Mouse (Mus musculus) left cerebral cortex, postnatal 25 days (tissue): ENCODE data around the gene Rp2. TPM values are rescaled to one million over a fixed set of nuclear protein-coding genes. Genes with fewer than 3 reads are reported as not detected.
A peak's percentile ranks its signal among the peaks of the same experiment; 100 is the strongest.
"Not testable (repeated sequence)": the region's sequence is repeated elsewhere in the genome, so short reads cannot be mapped to it uniquely, and the experiment has no call there.

Experiments
- DNase-seq, 2 experiments: peaks; one replicate each; pipeline ENCODE4 v3.0.0; 2022; ENCODE audit warnings: low spot score in 2 of 2, mixed read lengths in 1 of 2
- intact Hi-C: fragments of 180-260 bp; cut with DNase I; formaldehyde crosslinking; loops from one replicate; pipeline ENCODE4 v1.15.1; 2025
- total RNA-seq, 2 experiments: library from RNA; stranded (reverse); gene quantifications; 2 replicates each; pipeline ENCODE4 v1.2.3; 2021

Rp2 gene
- 10 to 100 TPM; 15.1 to 15.9 TPM for total RNA-seq

- peak; percentile 69 to 88 for DNase-seq
- intact Hi-C loops: loop anchor here (5.0 kb wide), 2 partner anchors 63 to 193 kb away; partner anchors contain the start of gene Jade3
These were observed at the start of gene Rp2 for GRCm38 (mm10) chrX:20364391-20365365. TSS of gene Rp2 (plus strand) at chrX:20364481.

GRCm38 (mm10) chrX:20332756-20333155 lies 31.5 kb upstream of the Rp2 start:
- peak; percentile 18 to 62 for DNase-seq
- intact Hi-C loops: no loop called here

DNA sequence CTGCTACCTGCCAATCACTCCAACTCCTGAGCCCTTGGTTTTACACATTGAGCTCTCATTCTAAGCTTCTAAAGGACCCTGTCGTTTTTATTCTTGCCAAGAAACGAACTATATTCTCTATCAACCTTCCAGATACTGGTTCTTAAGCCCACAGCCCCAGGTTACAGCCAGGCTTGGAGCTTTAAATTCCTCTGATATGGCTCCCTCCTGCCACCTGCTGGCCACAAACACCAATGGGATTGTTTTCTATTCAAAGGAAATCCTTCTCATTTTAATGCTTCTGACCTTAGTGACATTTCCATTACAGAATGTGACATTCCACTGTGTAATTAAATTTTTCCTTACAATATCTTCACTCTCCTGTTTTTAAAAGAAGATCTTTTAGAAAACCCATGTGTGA lies 28.6 kb upstream of the Rp2 start:
- intact Hi-C loops: loop anchor here (2.0 kb wide), 2 partner anchors 175 to 315 kb away; no protein-coding TSS in a partner anchor
- peak; percentile 33 to 38 for DNase-seq

DNA sequence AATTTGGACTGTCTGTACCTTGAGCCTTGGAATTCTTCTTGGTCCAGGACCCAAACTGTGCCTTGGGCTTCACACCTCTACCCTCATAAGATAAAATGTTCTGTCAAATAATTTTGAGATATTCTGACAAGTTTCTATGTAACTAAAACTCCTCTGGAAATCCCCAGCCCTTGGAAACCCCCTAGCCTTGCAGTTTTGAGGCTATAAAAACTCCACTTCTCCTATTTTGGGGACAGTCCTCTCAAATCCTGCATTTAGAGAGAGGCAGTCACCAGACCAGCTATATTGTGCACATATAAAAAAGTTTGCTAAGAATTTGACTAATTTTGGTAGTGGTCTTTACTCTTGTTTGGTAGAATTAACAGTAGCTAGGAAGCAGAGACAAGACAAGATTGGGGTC lies 19.3 kb upstream of the Rp2 start:
- no peak for DNase-seq
- intact Hi-C loops: no loop called here

DNA sequence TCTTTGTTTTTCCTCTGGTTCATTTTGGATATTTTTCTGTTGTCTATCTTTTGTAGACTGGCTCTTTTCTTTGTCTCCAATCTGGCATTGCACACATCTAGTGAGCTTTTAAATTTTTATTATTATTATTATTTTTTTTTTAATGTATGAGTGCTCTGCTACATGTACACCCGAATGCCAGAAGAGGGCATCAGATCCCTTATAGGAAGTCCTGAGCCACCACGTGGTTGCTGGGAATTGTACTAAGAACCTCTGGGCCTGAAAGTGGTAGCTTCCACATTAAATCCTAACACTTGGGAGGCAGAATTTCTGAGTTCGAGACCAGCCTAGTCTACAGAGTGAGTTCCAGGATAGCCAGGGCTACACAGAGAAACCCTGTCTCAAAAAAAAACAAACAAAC lies 17.9 kb upstream of the Rp2 start:
- intact Hi-C loops: no loop called here
- no peak for DNase-seq

GRCm38 (mm10) chrX:20350241-20350640 lies 14.0 kb upstream of the Rp2 start:
- intact Hi-C loops, DNase-seq: not testable (repeated sequence)

- intact Hi-C loops: no loop called here
- peak in 1 of 2 experiments; percentile 4 for DNase-seq
These were observed 9.0 kb upstream of the Rp2 start for GRCm38 (mm10) chrX:20355283-20355682.

DNA sequence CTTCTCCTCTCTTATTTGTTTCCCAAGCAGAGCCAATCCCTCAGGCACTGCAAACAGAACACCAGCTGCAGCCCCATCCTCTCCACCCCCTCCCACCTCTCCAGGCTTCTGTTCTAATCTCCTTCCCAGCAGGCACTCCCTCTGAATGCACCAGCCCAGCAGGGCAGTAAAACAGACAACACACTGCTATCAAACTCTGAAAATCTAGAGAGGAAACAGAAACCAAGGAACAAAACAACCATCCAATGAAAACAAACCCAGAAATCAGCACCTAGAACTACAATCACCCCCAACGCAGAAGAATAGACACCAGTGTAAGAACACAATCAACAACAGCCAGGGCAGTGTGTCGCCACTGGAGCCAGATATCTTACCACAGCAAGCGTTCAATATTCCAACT lies 8.0 kb upstream of the Rp2 start:
- intact Hi-C loops: no loop called here
- no peak for DNase-seq

- no peak for DNase-seq
- intact Hi-C loops: no loop called here
These were observed 1.8 kb downstream of the Rp2 start for GRCm38 (mm10) chrX:20366036-20366435.

DNA sequence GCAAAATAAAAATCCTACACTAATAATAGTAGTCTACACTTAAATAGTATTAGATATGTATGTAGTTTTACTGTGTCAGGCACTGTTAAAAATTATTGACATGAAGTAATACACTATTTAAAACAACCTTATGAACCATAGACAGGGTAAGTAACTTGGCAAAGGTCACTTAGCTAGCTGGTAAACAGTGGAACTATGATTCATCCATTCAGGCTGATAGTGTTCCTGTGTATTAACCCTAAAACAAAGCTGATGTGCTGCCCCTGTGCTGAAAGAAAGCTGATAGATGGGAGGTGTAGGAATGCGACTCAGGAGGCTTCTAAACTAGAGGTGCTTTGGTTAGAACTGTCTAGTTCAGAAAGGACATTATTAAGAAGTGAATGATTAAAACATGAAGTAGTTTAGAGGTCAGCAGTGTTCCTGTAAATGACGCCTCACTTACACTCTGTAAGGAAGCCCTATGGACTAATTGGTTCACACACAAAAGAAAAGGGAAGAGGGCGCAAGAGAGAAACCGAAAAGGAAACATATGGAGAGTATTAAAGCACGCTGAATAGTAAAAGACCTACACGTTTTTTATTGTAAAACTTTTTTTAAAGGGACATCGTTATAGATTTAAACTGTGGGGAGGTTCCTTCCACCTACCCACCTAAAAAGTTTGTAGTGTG lies 15.2 kb downstream of the Rp2 start:
- DNase-seq: no peak
- intact Hi-C loops: no loop called here

DNA sequence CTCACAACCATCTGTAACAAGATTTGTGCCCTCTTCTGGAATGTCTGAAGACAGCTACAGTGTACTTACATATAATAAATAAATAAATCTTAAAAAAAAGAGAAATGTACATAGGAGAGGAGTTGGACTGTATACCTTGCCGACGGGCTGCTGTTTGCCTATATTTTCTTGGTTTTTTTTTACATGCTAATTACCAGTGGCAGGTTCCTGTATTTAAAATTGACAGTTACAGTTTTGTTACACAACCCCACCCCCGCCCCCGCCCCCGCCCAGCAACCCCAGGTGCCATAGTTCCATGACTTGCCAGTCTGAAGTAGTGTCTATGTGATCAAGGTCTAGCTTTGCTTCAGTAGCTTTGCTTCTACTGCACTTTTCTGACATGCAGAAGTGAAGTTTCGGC lies 18.0 kb downstream of the Rp2 start:
- no peak for DNase-seq
- intact Hi-C loops: no loop called here

DNA sequence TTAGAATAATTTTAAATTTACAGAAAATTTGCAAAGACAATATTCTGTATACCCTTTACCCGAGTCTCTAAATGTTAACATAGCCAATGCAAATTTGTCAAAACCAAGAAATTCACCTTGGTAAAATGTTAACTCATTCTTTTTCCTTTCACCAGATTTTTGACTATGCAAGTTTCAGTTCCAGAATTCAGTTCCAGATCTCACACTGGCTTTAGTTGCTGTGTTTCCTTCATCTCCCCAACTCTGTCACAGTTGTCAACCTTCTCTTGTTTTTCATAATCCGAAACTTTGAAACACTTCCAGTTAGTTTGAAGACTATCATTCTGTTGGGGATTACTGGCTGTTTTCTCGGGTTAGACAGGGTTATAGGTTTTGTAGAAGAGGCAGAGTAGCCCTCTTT lies 22.7 kb downstream of the Rp2 start:
- no peak for DNase-seq
- intact Hi-C loops: no loop called here

DNA sequence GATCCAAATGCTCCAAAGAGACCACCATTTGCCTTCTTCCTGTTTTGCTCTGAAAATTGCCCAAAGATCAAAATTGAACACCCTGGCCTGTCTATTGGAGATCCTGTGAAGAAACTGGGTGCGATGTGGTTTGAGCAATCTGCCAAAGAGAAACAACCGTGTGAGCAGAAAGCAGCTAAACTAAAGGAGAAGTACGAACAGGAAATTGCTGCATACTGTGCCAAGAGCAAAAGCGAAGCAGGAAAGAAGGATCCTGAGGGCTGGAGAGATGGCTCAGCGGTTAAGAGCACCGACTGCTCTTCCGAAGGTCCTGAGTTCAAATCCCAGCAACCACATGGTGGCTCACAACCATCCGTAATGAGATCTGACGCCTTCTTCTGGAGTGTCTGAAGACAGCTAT lies 27.7 kb downstream of the Rp2 start:
- intact Hi-C loops, DNase-seq: not testable (repeated sequence)

DNA sequence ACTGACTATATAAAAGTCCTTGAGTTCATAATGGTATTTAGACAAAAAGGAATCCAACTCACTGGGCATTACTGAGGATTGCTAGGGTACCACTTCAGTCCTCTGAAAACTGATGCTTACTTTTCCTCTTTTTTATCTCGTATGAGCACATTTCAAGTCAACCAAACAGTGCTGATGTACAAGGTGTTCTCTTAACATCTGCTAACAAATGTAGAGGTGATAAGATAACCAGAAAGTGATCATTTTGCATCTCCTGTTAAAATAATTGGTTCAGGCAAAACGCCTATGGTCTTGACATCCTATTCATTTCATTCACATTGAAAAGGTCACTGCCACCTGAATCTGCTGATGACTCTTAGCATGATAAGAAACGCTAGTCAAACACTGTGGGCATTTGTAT lies 28.7 kb downstream of the Rp2 start:
- DNase-seq: no peak
- intact Hi-C loops: no loop called here

DNA sequence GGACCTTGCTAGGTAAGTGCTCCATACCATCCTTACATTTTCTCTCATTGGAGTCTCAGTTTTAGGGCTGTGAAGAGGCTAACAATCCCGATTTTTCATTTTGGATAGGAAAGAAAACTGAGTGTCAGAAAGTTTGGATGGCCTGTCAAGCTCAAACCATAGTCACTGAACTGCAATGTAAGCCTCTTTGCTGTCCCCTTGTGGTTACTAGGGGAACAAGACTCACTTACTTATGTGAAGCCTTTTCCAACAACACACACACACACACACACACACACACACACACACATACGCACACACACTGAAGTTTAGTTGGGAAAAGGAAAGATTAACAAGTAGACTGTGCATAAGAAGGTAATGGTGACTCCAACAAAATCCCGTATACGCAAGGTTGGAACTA lies 39.8 kb downstream of the Rp2 start:
- no peak for DNase-seq

DNA sequence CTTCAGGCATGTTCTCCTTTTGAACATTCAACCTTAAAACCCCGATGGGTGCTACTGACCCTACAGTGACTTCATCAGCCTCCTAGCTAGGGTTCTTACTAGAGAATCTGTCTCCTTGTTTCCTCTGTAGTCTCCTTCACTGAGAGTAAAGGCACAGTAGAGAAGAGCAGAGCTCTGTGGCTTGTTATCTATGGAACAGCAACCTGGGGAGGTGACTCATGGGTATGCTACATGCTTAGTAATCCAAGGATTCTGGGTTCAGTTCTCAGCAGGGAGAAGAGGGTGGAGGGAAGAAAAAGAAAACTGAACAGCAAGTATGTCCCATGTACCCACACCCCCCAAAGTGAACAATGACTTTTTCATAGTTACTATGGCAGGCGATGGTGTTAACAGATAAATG lies 42.6 kb downstream of the Rp2 start:
- intact Hi-C loops: no loop called here

More for the DNA sequence above, 39.8 kb downstream of the Rp2 start:
- intact Hi-C loops: no loop called here

GRCm38 (mm10) chrX:20407676-20408075 lies 43.4 kb downstream of the Rp2 start:
- no peak for DNase-seq
- intact Hi-C loops: no loop called here

More for the DNA sequence above, 42.6 kb downstream of the Rp2 start:
- DNase-seq: no peak

DNA sequence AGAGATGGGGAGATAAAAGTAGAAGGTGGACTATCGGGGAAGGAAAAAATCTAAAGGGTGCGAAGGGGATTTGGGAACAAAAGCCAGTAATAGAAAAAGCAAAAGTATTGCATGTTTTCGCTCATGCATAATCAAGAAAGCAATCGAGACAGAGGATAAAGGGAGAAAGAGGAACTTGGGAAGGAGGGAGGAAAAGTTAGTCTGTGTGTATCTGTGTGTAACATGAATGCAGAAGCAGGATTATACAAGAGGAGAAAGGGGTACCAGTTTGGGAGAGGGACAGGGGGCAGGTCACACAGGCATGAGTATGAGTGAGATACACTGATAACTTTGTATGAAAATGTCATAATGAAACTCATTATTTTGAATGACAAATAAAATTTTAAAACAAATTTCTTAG lies 47.1 kb downstream of the Rp2 start:
- intact Hi-C loops: no loop called here
- DNase-seq: no peak

- intact Hi-C loops: no loop called here
- DNase-seq: no peak
These were observed 47.9 kb downstream of the Rp2 start for GRCm38 (mm10) chrX:20412221-20412620.

DNA sequence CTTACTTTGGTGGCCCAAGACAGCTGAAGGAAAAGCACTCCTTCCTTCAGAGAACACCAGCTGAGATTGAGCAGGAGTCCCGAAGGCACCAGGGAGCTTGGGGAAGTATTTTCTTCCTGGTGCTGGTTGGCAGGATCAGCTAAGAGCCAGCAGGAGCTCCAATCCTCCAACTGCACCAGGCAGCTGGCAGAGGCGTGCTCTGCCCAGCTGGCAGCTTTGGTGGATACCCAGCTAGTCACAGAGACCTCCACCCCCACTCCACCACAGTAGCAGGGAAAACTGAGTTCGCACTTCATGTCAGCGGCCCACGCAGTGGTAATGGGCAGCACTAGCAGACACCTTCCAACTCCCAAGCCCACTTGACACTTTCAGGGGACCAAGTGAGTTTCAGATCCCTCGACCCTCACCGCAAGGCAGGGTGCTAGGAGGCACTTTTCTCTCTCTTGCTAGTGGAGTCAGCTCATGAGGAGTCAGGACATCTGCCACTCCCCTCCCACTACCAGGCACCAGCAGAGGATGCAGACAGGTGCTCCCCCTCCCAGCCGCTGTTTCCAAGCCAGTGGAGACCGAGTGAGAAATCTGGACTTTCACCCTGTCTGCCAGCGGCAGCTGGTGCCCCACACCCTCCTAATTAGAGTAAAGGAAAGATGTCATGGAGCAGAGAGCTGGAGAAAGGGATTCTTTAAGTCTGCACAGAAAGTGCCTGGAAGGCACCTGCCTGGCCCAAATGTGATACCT lies 50.8 kb downstream of the Rp2 start:
- peak; percentile 26 to 58 for DNase-seq
- intact Hi-C loops: no loop called here
